Mouse (Mus musculus) NIH3T3 (cell line): ENCODE data around the gene Cep170.

Source experiments
- DNase-seq: peaks from one replicate; pipeline ENCODE4 v3.0.0-alpha.2; 2012; ENCODE audit warnings: low read depth

Cep170 gene

DNA sequence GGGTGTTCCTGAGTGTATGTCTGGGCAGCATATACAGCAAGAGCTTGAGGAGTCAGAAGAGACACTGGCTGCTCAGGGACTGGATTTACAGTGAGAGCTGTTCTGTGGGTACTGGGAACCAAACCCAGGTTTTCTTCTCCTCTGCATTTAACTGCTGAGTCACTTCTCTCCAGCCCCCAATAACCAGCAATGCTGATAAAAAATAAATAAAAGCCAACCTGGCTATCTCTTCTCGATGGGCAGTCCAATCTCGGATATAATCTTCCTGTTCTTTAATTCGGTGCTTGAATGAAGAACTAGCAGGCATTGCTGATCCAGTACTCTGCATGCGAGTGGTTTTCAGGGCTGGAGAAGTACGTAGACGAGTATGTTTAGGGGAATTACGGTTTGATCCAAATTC, 64.2 kb downstream of the Cep170 start:
- DNase-seq, result no peak

DNA sequence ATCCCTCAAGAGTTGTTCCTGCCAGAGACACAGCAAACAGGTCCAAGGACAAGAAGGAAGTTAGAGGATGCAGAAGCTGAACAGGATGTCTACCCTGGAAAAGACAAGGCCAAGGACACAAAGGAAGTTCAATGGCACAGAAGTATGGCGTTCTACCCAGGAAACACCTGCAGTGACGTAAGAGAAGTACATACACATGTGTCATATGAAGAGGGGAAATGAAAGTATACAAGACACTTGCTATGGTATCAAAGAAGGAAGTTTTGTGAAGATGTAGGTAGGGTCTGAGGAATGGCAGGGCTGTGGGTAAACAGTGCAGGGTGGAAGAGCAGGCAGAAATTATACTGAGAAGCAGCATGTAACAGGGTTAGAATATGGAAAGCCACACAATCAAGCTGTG, 81.0 kb downstream of the Cep170 start:
- DNase-seq, result no peak

- DNase-seq, result no peak
These were observed 83.3 kb downstream of the Cep170 start for GRCm38 (mm10) chr1:176730528-176730927.

DNA sequence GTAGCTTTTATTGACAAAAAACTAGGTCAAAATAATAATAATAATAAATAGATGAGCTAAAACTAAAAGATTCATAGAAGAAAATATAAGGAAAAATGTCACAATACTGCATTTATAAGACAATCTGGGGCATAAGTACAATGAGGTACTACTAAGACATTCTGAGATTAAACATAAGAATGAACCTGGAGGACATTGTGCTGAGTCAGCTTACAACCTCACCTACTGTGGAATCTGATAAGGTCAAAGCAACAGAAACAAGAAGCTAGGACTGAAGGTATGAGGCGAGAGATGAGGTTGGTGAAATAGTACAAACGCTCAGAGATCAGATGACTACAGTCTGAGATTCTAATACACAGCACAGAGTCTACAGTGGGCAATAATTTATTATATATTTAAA, 86.5 kb downstream of the Cep170 start:
- no peak for DNase-seq

- peak; percentile 17 for DNase-seq
These were observed 89.1 kb downstream of the Cep170 start for GRCm38 (mm10) chr1:176724771-176725170.

DNA sequence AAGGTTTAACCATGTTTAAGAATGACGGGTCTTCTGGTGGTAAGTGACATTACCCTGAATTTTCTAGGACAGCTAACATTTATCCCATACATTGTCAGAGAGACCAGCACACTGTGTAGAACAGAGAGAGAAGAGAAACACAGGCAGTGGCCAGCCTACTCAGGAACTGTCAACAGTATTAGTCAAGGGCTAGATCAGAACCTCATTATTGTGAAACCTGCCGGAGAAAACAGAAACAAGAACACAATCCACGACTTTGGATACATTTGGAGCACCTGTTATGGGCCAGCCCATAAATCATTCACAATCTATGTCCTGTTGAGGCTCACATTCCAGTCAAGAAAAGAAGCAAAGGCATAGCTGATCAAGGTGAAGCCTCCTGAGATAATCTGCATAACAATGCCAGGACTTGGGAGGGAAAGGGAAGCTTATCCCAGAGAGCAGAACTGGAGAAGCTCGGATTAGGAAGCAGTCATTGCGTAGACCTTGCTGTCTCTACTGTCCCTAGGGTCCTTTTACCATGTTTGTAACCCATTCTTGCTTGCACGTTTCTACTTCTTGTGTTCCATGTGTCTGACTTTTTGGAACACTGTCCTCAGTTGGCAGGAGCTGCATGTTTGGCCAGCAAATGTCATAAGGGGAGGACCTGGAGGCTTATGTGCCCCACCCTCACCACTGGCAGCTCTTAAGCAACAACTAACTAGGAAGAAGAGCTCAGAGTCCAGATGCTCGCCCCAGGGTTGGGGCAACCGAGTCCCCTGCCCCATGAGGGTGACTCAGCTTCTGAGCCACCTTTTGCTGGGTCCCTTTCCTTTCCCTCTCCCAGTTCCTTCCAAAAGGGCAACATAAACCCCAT, 89.8 kb downstream of the Cep170 start:
- DNase-seq, result no peak

DNA sequence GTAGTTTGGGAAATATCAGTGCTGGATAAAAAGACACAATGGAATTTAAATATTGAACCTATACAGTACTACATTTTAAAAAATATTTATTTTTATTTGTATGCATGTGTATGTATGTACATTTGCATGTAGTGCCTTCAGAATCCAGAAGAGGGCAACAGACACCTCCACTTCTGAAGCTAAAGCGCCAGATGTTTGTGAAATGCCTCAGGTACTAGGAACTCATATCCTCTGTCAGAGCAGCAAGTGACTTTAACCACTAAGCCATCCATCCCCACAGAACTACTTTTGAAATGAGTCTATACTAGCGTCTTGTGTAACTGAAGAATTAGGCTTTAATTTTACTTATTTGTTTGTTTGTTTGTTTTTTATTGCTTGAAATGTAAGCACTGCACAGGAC, 101.4 kb downstream of the Cep170 start:
- peak; percentile 88 for DNase-seq

DNA sequence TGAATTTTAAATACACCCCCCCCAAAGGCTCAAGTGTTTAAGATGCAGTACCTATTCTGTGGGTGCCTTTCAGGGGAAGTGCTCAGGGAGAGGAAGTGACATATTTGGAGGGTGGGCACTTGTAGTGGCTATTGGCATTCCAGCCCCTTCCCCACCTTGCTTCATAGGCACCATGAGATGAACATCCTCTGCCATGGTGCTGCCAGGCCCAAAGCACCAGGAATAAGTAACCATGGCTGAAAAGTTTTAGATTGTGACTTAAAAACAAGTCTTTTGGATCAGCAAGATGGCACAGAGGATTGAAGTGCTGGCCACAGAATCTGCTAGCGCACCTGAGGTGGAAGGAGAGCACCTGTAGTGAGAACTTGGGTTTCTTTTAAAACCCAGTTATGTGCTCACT, 113.6 kb downstream of the Cep170 start:
- DNase-seq, result no peak

DNA sequence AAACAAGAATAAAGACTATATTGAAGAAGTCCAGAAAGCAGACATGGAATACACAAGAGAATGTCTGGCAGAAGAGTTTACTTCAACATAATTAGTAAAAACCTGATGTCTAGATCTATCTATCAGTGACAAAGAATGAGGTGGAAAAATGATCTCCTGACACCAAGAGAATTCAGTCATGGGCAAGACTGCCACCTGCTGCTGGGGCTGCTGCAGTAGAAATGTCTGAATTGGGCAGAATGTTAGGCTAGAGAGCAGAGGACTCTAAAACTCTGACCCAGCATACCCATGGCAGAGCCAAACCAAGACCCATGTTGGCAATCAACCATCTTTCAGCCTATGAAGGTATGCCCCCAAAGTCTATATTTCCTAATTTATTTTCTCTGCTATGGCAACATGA, 114.1 kb downstream of the Cep170 start:
- DNase-seq, result peak; percentile 44

GRCm38 (mm10) chr1:176698647-176699046, 115.2 kb downstream of the Cep170 start:
- DNase-seq, result peak; percentile 16

GRCm38 (mm10) chr1:176697091-176697490, 116.8 kb downstream of the Cep170 start:
- DNase-seq, result peak; percentile 83

GRCm38 (mm10) chr1:176691101-176691500, 122.8 kb downstream of the Cep170 start:
- DNase-seq, result no peak

- no peak for DNase-seq
These were observed 125.5 kb downstream of the Cep170 start for GRCm38 (mm10) chr1:176688251-176688880.
